Mouse (Mus musculus) embryonic facial prominence, embryonic 10.5 days (tissue): ENCODE results near the gene Zfp367. TPM values are rescaled to one million over a fixed set of nuclear protein-coding genes. Genes with fewer than 3 reads are reported as not detected.
A peak's percentile ranks its signal among the peaks of the same experiment; 100 is the strongest.

Experiments
- DNase-seq: peaks from one replicate; pipeline ENCODE4 v3.0.0-alpha.2; 2017; ENCODE audit warnings: low spot score
- H3K27ac ChIP-seq: fragments of 300-500 bp; sonication (generic); replicated peaks from 2 replicates; pipeline ENCODE4 v1.5.1; 2016; ENCODE audit warnings: mild to moderate bottlenecking
- H3K27me3 ChIP-seq: fragments of 300-500 bp; sonication (generic); replicated peaks from 2 replicates; pipeline ENCODE4 v1.6.1; 2016; ENCODE audit warnings: low read depth, mild to moderate bottlenecking; ENCODE audit not compliant: poor library complexity, severe bottlenecking
- H3K36me3 ChIP-seq: fragments of 300-500 bp; sonication (generic); replicated peaks from 2 replicates; pipeline ENCODE4 v1.6.1; 2016; ENCODE audit warnings: mild to moderate bottlenecking, moderate library complexity
- H3K4me1 ChIP-seq: fragments of 300-500 bp; sonication (generic); 2 replicates; pipeline ENCODE4 v1.6.1; 2016
- H3K4me3 ChIP-seq: fragments of 300-500 bp; sonication (generic); 2 replicates; pipeline ENCODE4 v1.5.1; 2016; ENCODE audit warnings: mild to moderate bottlenecking, moderate library complexity
- H3K9me3 ChIP-seq: fragments of 300-500 bp; sonication (generic); 2 replicates; pipeline ENCODE4 v1.6.1; 2016; ENCODE audit warnings: mild to moderate bottlenecking
- WGBS: fragments of 180-500 bp; shearing (Covaris S2); methylation state at CpG from one replicate; pipeline ENCODE4 v1.1.7; 2016; 5-methylcytosine and 5-hydroxymethylcytosine counted together
- polyA plus RNA-seq: library from polyadenylated mRNA; unstranded; fragments of >200 nt; fragmentation: Nextera tagmentation; extraction: Ambion mirVana; gene quantifications from 2 replicates; pipeline ENCODE4 v1.2.1, GENCODE M21; 2016

Zfp367 gene
- 13.5 and 14.0 TPM in 2 replicates for polyA plus RNA-seq

- peak within 1 kb of the TSS; percentile 96 for H3K4me3 ChIP-seq
- no peaks in the 10 kb centered on the region for H3K9me3 ChIP-seq
- under 1% methylated on average over 56 of the region's 56 CpGs for WGBS
- peaks cover 50% of the 10 kb centered on the region for H3K4me1 ChIP-seq
- no peaks in the 10 kb centered on the region; the same call in 1 of the 2 replicates for H3K36me3 ChIP-seq
- DNase-seq: peak; percentile 99
- H3K27me3 ChIP-seq: no peaks in the 10 kb centered on the region
- peak within 1 kb of the TSS; percentile 95 for H3K27ac ChIP-seq
These were observed at the start of gene Zfp367 for GRCm38 (mm10) chr13:64153083-64153682. Gene Zfp367 (minus strand): TSS chr13:64153202.

- peaks cover 42% of the 10 kb centered on the region for H3K36me3 ChIP-seq
- H3K27ac ChIP-seq: no peak overlapping the region
- 91% methylated on average over 4 of the region's 4 CpGs for WGBS
- no peaks in the 10 kb centered on the region for H3K27me3 ChIP-seq
- H3K4me1 ChIP-seq: 0 out of 2 replicates have a peak, but pooled peaks cover 2% of the 10 kb centered on the region
- no peak overlapping the region for H3K4me3 ChIP-seq
- DNase-seq: no peak
- H3K9me3 ChIP-seq: no peaks in the 10 kb centered on the region
These were observed 47.9 kb upstream of the Zfp367 start for GRCm38 (mm10) chr13:64200911-64201310.

- Histone ChIP-seq H3K4me3 (no peak overlapping the region), H3K4me1 (no peaks in the 10 kb centered on the region), H3K27ac (no peak overlapping the region), H3K36me3 (peaks cover 48% of the 10 kb centered on the region), H3K27me3 (no peaks in the 10 kb centered on the region), H3K9me3 (no peaks in the 10 kb centered on the region)
- no peak for DNase-seq
- WGBS: 90% methylated on average over 4 of the region's 4 CpGs
These were observed 45.3 kb upstream of the Zfp367 start for GRCm38 (mm10) chr13:64198310-64198709.

- Histone ChIP-seq H3K4me1 (no peaks in the 10 kb centered on the region), H3K4me3 (no peak overlapping the region), H3K27me3 (no peaks in the 10 kb centered on the region), H3K9me3 (no peaks in the 10 kb centered on the region), H3K36me3 (peaks cover 50% of the 10 kb centered on the region), H3K27ac (no peak overlapping the region)
- WGBS: 94% methylated on average over 6 of the region's 6 CpGs
- no peak for DNase-seq
These were observed 44.9 kb upstream of the Zfp367 start for GRCm38 (mm10) chr13:64197899-64198298.

GRCm38 (mm10) chr13:64187065-64187464, 34.1 kb upstream of the Zfp367 start:
- no peaks in the 10 kb centered on the region for H3K27me3 ChIP-seq
- H3K4me3 ChIP-seq: no peak overlapping the region
- no peak overlapping the region for H3K27ac ChIP-seq
- no peak for DNase-seq
- H3K9me3 ChIP-seq: no peaks in the 10 kb centered on the region
- 0 out of 2 replicates have a peak, but pooled peaks cover 4% of the 10 kb centered on the region for H3K4me1 ChIP-seq
- H3K36me3 ChIP-seq: peaks cover 59% of the 10 kb centered on the region

GRCm38 (mm10) chr13:64186516-64186915, 33.5 kb upstream of the Zfp367 start:
- H3K27ac ChIP-seq: no peak overlapping the region
- no peaks in the 10 kb centered on the region for H3K27me3 ChIP-seq
- no peak overlapping the region for H3K4me3 ChIP-seq
- no peaks in the 10 kb centered on the region for H3K9me3 ChIP-seq
- H3K36me3 ChIP-seq: peaks cover 55% of the 10 kb centered on the region
- 0 out of 2 replicates have a peak, but pooled peaks cover 4% of the 10 kb centered on the region for H3K4me1 ChIP-seq
- DNase-seq: no peak
- 95% methylated on average over 4 of the region's 4 CpGs for WGBS

GRCm38 (mm10) chr13:64185586-64185985, 32.6 kb upstream of the Zfp367 start:
- Histone ChIP-seq H3K27me3 (no peaks in the 10 kb centered on the region), H3K27ac (no peak overlapping the region), H3K9me3 (no peaks in the 10 kb centered on the region), H3K36me3 (peaks cover 56% of the 10 kb centered on the region), H3K4me1 (0 out of 2 replicates have a peak, but pooled peaks cover 4% of the 10 kb centered on the region), H3K4me3 (no peak overlapping the region)
- WGBS: 93% methylated on average over 9 of the region's 9 CpGs
- no peak for DNase-seq

- Histone ChIP-seq H3K9me3 (no peaks in the 10 kb centered on the region), H3K4me1 (0 out of 2 replicates have a peak, but pooled peaks cover 4% of the 10 kb centered on the region), H3K27ac (no peak overlapping the region), H3K4me3 (no peak overlapping the region), H3K36me3 (peaks cover 60% of the 10 kb centered on the region), H3K27me3 (no peaks in the 10 kb centered on the region)
- WGBS: 82% methylated on average over 7 of the region's 7 CpGs
- no peak for DNase-seq
These were observed 32.2 kb upstream of the Zfp367 start for GRCm38 (mm10) chr13:64185176-64185575.

GRCm38 (mm10) chr13:64184361-64184760, 31.4 kb upstream of the Zfp367 start:
- DNase-seq: no peak
- H3K27ac ChIP-seq: no peak overlapping the region
- H3K4me3 ChIP-seq: no peak overlapping the region
- WGBS: 87% methylated on average over 10 of the region's 10 CpGs
- no peaks in the 10 kb centered on the region for H3K4me1 ChIP-seq
- no peaks in the 10 kb centered on the region for H3K9me3 ChIP-seq
- H3K36me3 ChIP-seq: peaks cover 59% of the 10 kb centered on the region
- no peaks in the 10 kb centered on the region for H3K27me3 ChIP-seq

- H3K9me3 ChIP-seq: no peaks in the 10 kb centered on the region
- no peaks in the 10 kb centered on the region for H3K27me3 ChIP-seq
- no peak for DNase-seq
- H3K36me3 ChIP-seq: peaks cover 54% of the 10 kb centered on the region
- 82% methylated on average over 4 of the region's 4 CpGs for WGBS
- H3K27ac ChIP-seq: no peak overlapping the region
- peaks cover 4% of the 10 kb centered on the region for H3K4me1 ChIP-seq
- H3K4me3 ChIP-seq: no peak overlapping the region
These were observed 30.6 kb upstream of the Zfp367 start for GRCm38 (mm10) chr13:64183583-64183982.

GRCm38 (mm10) chr13:64182091-64182490, 29.1 kb upstream of the Zfp367 start:
- peaks cover 62% of the 10 kb centered on the region for H3K36me3 ChIP-seq
- DNase-seq: no peak
- H3K27ac ChIP-seq: no peak overlapping the region
- peaks cover 8% of the 10 kb centered on the region for H3K4me1 ChIP-seq
- no peaks in the 10 kb centered on the region for H3K9me3 ChIP-seq
- H3K4me3 ChIP-seq: no peak overlapping the region
- no peaks in the 10 kb centered on the region for H3K27me3 ChIP-seq
- 86% methylated on average over 2 of the region's 2 CpGs for WGBS

- H3K27ac ChIP-seq: no peak overlapping the region
- H3K9me3 ChIP-seq: no peaks in the 10 kb centered on the region
- H3K4me3 ChIP-seq: no peak overlapping the region
- peaks cover 56% of the 10 kb centered on the region for H3K36me3 ChIP-seq
- WGBS: 90% methylated on average over 3 of the region's 3 CpGs
- H3K27me3 ChIP-seq: no peaks in the 10 kb centered on the region
- peaks cover 8% of the 10 kb centered on the region for H3K4me1 ChIP-seq
- DNase-seq: peak; percentile 44
These were observed 27.9 kb upstream of the Zfp367 start for GRCm38 (mm10) chr13:64180888-64181287.

GRCm38 (mm10) chr13:64180300-64180699, 27.3 kb upstream of the Zfp367 start:
- Histone ChIP-seq H3K36me3 (peaks cover 50% of the 10 kb centered on the region), H3K27me3 (no peaks in the 10 kb centered on the region)

More at GRCm38 (mm10) chr13:64180300-64180699, 27.3 kb upstream of the Zfp367 start:
- no peak for DNase-seq
- 86% methylated on average over 4 of the region's 4 CpGs for WGBS
- Histone ChIP-seq H3K9me3 (no peaks in the 10 kb centered on the region), H3K27ac (no peak overlapping the region), H3K4me3 (no peak overlapping the region), H3K4me1 (peaks cover 8% of the 10 kb centered on the region)
